Mouse (Mus musculus): ENCODE data around the gene Ppt2. TPM values are rescaled to one million over a fixed set of nuclear protein-coding genes. Genes with fewer than 3 reads are reported as not detected.

Ppt2 gene
- polyA plus RNA-seq, 1 experiment from 2014 or later = 27.5 TPM

GRCm38 (mm10) chr17:34645831-34646511 lies 17.7 kb upstream of the Ppt2 start:
- Histone ChIP-seq H3K4me1 (peaks cover 42% of the 10 kb centered on the region), H3K4me3 (replicated peaks) (peak overlapping the region; percentile 99), H3K27ac (replicated peaks) (0 out of 2 replicates have a peak overlapping the region, but pooled peaks have one; percentile 44), H3K36me3 (peaks cover 25% of the 10 kb centered on the region), H3K9me3 (replicated peaks) (no peaks in the 10 kb centered on the region), H3K27me3 (no peaks in the 10 kb centered on the region), H3K4me2 (replicated peaks) (peak overlapping the region; percentile 84), H3K9ac (no peak overlapping the region)
- 89% methylated on average over 30 of the region's 30 CpGs for WGBS
- no peak for ATAC-seq (ENCODE audit: insufficient number of reproducible peaks, low FRiP score, low TSS enrichment, low read depth)

- Histone ChIP-seq H3K27me3 (no peaks in the 10 kb centered on the region), H3K9me3 (replicated peaks) (no peaks in the 10 kb centered on the region), H3K27ac (replicated peaks) (peak overlapping the region; percentile 82; the same call in 1 of the 2 replicates), H3K36me3 (peaks cover 19% of the 10 kb centered on the region), H3K9ac (peak overlapping the region; percentile 70), H3K4me1 (peaks cover 49% of the 10 kb centered on the region), H3K4me3 (replicated peaks) (peak overlapping the region; percentile 69), H3K4me2 (replicated peaks) (peak overlapping the region; percentile 67)
- ATAC-seq (ENCODE audit: insufficient number of reproducible peaks, low FRiP score, low TSS enrichment, low read depth) = no peak
- 31% methylated on average over 10 of the region's 10 CpGs for WGBS
These were observed 17.0 kb upstream of the Ppt2 start for GRCm38 (mm10) chr17:34645256-34645829.

- no peaks in the 10 kb centered on the region for H3K9me3 ChIP-seq (replicated peaks)
- H3K36me3 ChIP-seq = peaks cover 11% of the 10 kb centered on the region
- peak within 1 kb of the TSS; percentile 70 for H3K9ac ChIP-seq
- H3K27ac ChIP-seq (replicated peaks) = peak within 1 kb of the TSS; percentile 82
- H3K4me1 ChIP-seq = peaks cover 49% of the 10 kb centered on the region
- H3K4me3 ChIP-seq (replicated peaks) = peak within 1 kb of the TSS; percentile 69
- peak; percentile 83 for ATAC-seq (ENCODE audit: insufficient number of reproducible peaks, low FRiP score, low TSS enrichment, low read depth)
- H3K4me2 ChIP-seq (replicated peaks) = peak within 1 kb of the TSS; percentile 67
- 1% methylated on average over 16 of the region's 16 CpGs for WGBS
- H3K27me3 ChIP-seq = no peaks in the 10 kb centered on the region
These were observed 16.3 kb upstream of the Ppt2 start, which contains the start of gene Fkbpl for GRCm38 (mm10) chr17:34644608-34645007. Gene Fkbpl (plus strand): TSS chr17:34644764.

- Histone ChIP-seq H3K4me3 (replicated peaks) (no peak overlapping the region), H3K36me3 (peaks cover 5% of the 10 kb centered on the region), H3K9ac (no peak overlapping the region), H3K4me2 (replicated peaks) (no peak overlapping the region), H3K9me3 (replicated peaks) (no peaks in the 10 kb centered on the region), H3K27ac (replicated peaks) (peak overlapping the region; percentile 39), H3K27me3 (no peaks in the 10 kb centered on the region), H3K4me1 (peaks cover 49% of the 10 kb centered on the region)
- ATAC-seq (ENCODE audit: insufficient number of reproducible peaks, low FRiP score, low TSS enrichment, low read depth) = no peak
- WGBS = 79% methylated on average over 10 of the region's 10 CpGs
These were observed 15.6 kb upstream of the Ppt2 start for GRCm38 (mm10) chr17:34643944-34644343.

GRCm38 (mm10) chr17:34643379-34643778 lies 15.1 kb upstream of the Ppt2 start:
- 89% methylated on average over 4 of the region's 4 CpGs for WGBS
- no peak for ATAC-seq (ENCODE audit: insufficient number of reproducible peaks, low FRiP score, low TSS enrichment, low read depth)
- Histone ChIP-seq H3K27ac (replicated peaks) (no peak overlapping the region), H3K4me3 (replicated peaks) (no peak overlapping the region), H3K4me2 (replicated peaks) (no peak overlapping the region), H3K4me1 (peaks cover 48% of the 10 kb centered on the region), H3K9ac (no peak overlapping the region), H3K36me3 (0 out of 2 replicates have a peak, but pooled peaks cover 3% of the 10 kb centered on the region), H3K27me3 (no peaks in the 10 kb centered on the region), H3K9me3 (replicated peaks) (no peaks in the 10 kb centered on the region)

GRCm38 (mm10) chr17:34641945-34642344 lies 13.6 kb upstream of the Ppt2 start:
- Histone ChIP-seq H3K4me2 (replicated peaks) (no peak overlapping the region), H3K4me1 (peaks cover 38% of the 10 kb centered on the region), H3K4me3 (replicated peaks) (no peak overlapping the region), H3K9ac (no peak overlapping the region), H3K27ac (replicated peaks) (0 out of 2 replicates have a peak overlapping the region, but pooled peaks have one; percentile 1), H3K36me3 (0 out of 2 replicates have a peak, but pooled peaks cover 3% of the 10 kb centered on the region), H3K9me3 (replicated peaks) (no peaks in the 10 kb centered on the region), H3K27me3 (no peaks in the 10 kb centered on the region)
- WGBS = 38% methylated on average over 3 of the region's 3 CpGs
- ATAC-seq (ENCODE audit: insufficient number of reproducible peaks, low FRiP score, low TSS enrichment, low read depth) = no peak

- Histone ChIP-seq H3K4me3 (replicated peaks) (no peak overlapping the region; the same call in 1 of the 2 replicates), H3K4me2 (replicated peaks) (peak overlapping the region; percentile 9; the same call in 1 of the 2 replicates), H3K27ac (replicated peaks) (peak overlapping the region; percentile 83), H3K27me3 (no peaks in the 10 kb centered on the region), H3K36me3 (0 out of 2 replicates have a peak, but pooled peaks cover 1% of the 10 kb centered on the region), H3K9me3 (replicated peaks) (no peaks in the 10 kb centered on the region), H3K4me1 (peaks cover 30% of the 10 kb centered on the region), H3K9ac (no peak overlapping the region)
- ATAC-seq (ENCODE audit: insufficient number of reproducible peaks, low FRiP score, low TSS enrichment, low read depth) = peak; percentile 57
- WGBS = 16% methylated on average over 11 of the region's 11 CpGs
These were observed 12.7 kb upstream of the Ppt2 start for GRCm38 (mm10) chr17:34640778-34641601.

- ATAC-seq (ENCODE audit: insufficient number of reproducible peaks, low FRiP score, low TSS enrichment, low read depth) = no peak
- Histone ChIP-seq H3K27me3 (no peaks in the 10 kb centered on the region), H3K27ac (replicated peaks) (no peak overlapping the region), H3K4me2 (replicated peaks) (no peak overlapping the region), H3K9me3 (replicated peaks) (no peaks in the 10 kb centered on the region), H3K36me3 (no peaks in the 10 kb centered on the region), H3K9ac (no peak overlapping the region), H3K4me3 (replicated peaks) (no peak overlapping the region), H3K4me1 (peaks cover 20% of the 10 kb centered on the region)
- 83% methylated on average over 7 of the region's 7 CpGs for WGBS
These were observed 11.3 kb upstream of the Ppt2 start for GRCm38 (mm10) chr17:34639461-34640255.

- WGBS = 55% methylated on average over 3 of the region's 3 CpGs
- no peak overlapping the region for H3K9ac ChIP-seq
- no peak for ATAC-seq (ENCODE audit: insufficient number of reproducible peaks, low FRiP score, low TSS enrichment, low read depth)
- H3K9me3 ChIP-seq (replicated peaks) = no peaks in the 10 kb centered on the region
- H3K36me3 ChIP-seq = no peaks in the 10 kb centered on the region
- no peak overlapping the region for H3K4me2 ChIP-seq (replicated peaks)
- H3K27ac ChIP-seq (replicated peaks) = no peak overlapping the region
- H3K4me1 ChIP-seq = peaks cover 21% of the 10 kb centered on the region
- no peaks in the 10 kb centered on the region for H3K27me3 ChIP-seq
- no peak overlapping the region for H3K4me3 ChIP-seq (replicated peaks)
These were observed 9.1 kb upstream of the Ppt2 start for GRCm38 (mm10) chr17:34637459-34637858.

- H3K4me2 ChIP-seq (replicated peaks) = no peak overlapping the region
- peaks cover 26% of the 10 kb centered on the region for H3K4me1 ChIP-seq
- H3K36me3 ChIP-seq = no peaks in the 10 kb centered on the region
- no peak overlapping the region for H3K4me3 ChIP-seq (replicated peaks)
- WGBS = 70% methylated on average over 2 of the region's 2 CpGs
- H3K27me3 ChIP-seq = peaks cover 11% of the 10 kb centered on the region
- no peaks in the 10 kb centered on the region for H3K9me3 ChIP-seq (replicated peaks)
- no peak overlapping the region for H3K9ac ChIP-seq
- ATAC-seq (ENCODE audit: insufficient number of reproducible peaks, low FRiP score, low TSS enrichment, low read depth) = no peak
- H3K27ac ChIP-seq (replicated peaks) = no peak overlapping the region
These were observed 7.4 kb upstream of the Ppt2 start for GRCm38 (mm10) chr17:34635671-34636070.
